Mouse (Mus musculus): ENCODE results near the gene Ppp1r26.

DNA sequence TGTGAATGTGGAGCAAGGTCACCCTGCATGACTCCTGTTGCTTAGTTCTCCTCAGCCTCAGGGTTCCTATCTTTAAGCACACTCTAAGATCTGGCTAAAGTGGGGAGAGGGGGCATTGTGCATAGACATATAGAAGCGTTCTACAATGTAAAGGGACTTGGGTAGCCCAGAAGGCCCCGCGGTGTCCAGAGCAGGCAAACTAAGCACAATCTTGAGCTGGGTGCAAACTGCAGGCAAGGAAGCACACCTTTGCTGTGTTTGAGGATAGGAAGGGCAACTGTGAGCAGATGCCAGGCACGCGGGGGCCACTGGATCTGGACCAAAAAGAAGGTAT, 452 bp upstream of the Ppp1r26 start:
- TF ChIP-seq ZNF384 (IDR thresholded peaks at IDR 0.05; ENCODE audit: low read depth, low read length) (no peak), POLR2A (IDR thresholded peaks at IDR 0.05; ENCODE audit: control insufficient read depth in 1 of 2, insufficient read depth in 1 of 2, low read depth in 1 of 2, low read length in 2 of 2, poor library complexity in 1 of 2) (no peak), KAT2A (conservative IDR thresholded peaks at IDR 0.05; ENCODE audit: low read depth, low read length) (no peak), MAX (IDR thresholded peaks at IDR 0.05; ENCODE audit: low read length) (no peak), E2F4 (IDR thresholded peaks at IDR 0.05; ENCODE audit: borderline replicate concordance, low read depth, low read length) (no peak), GATA1 (IDR thresholded peaks at IDR 0.05; ENCODE audit: low read depth, low read length) (no peak), RAD21 (IDR thresholded peaks at IDR 0.05; ENCODE audit: low read depth, low read length) (no peak), CTCF (IDR thresholded peaks at IDR 0.05 in 2 of 3, conservative IDR thresholded peaks at IDR 0.05 in 1 of 3; ENCODE audit: control insufficient read depth in 1 of 3, insufficient read depth in 1 of 3, low read depth in 2 of 3, low read length in 3 of 3, poor library complexity in 1 of 3, severe bottlenecking in 1 of 3) (no peak), ZC3H11A (IDR thresholded peaks at IDR 0.05; ENCODE audit: low read depth, low read length) (no peak), JUND (IDR thresholded peaks at IDR 0.05; ENCODE audit: low read depth, low read length) (no peak)

Data from MEL (cell line).